Mouse (Mus musculus) bone marrow macrophage, adult 2 months (primary cell): ENCODE data around the gene Ext2.

Experiments used
- CTCF ChIP-seq: IDR thresholded peaks from 2 replicates; pipeline ENCODE4 v1.5.1; 2012; ENCODE audit warnings: low read depth, mild to moderate bottlenecking, low read length, moderate library complexity
- POLR2A ChIP-seq: IDR thresholded peaks from 2 replicates; pipeline ENCODE4 v1.6.1; 2012; ENCODE audit warnings: mild to moderate bottlenecking, low read depth, low read length, borderline replicate concordance

DNA sequence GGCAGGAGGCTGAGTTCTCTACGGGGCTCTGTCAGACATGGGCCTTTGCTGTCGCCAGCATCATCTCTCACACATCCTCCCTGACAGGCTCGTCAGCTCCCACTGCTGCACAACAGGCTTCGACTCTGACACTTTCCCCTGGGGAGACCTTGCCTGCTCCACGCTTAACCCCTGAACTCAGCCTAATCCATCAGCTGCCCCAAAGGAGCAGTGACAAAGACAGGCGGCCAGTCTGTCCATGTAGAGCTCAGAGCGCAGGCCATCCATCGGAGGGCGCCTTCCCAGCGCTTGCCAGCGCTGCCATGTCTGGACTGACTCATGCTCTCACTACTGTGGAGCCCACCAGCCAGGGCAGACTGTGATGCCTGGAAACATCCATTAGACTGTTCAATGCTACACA is 92.8 kb downstream of the Ext2 start:
- TF ChIP-seq CTCF (no peak), POLR2A (no peak)
